Mouse (Mus musculus): Measurements from ENCODE around the gene Myoz2. TPM values are rescaled to one million over a fixed set of nuclear protein-coding genes. Genes with fewer than 3 reads are reported as not detected.

Gene Myoz2
- polyA plus RNA-seq, 1 experiment: 13.5 TPM

- TF ChIP-seq CTCF (IDR thresholded peaks at IDR 0.05; ENCODE audit: borderline replicate concordance, control insufficient read depth, extremely low read depth, insufficient read depth, low read length, poor library complexity): no peak
- no peak for TF ChIP-seq POLR2A (IDR thresholded peaks at IDR 0.05; ENCODE audit: control insufficient read depth, extremely low read depth, insufficient read depth, low read length, poor library complexity)
- Histone ChIP-seq H3K27me3 (ENCODE audit: control insufficient read depth, insufficient read depth, low read length) (no peaks in the 10 kb centered on the region), H3K4me3 (ENCODE audit: control insufficient read depth, insufficient read depth, low read length) (no peak overlapping the region), H3K27ac (ENCODE audit: control insufficient read depth, insufficient read depth, low read length) (no peak overlapping the region), H3K4me1 (replicated peaks; ENCODE audit: control insufficient read depth, insufficient read depth, low read length) (0 out of 2 replicates have a peak, but pooled peaks cover 2% of the 10 kb centered on the region), H3K36me3 (ENCODE audit: control insufficient read depth, insufficient read depth, low read length) (no peaks in the 10 kb centered on the region)
- no peak for DNase-seq
- 92% methylated on average over 5 of the region's 5 CpGs for WGBS
These were observed 19.4 kb upstream of the Myoz2 start for GRCm38 (mm10) chr3:123054178-123054577.

DNA sequence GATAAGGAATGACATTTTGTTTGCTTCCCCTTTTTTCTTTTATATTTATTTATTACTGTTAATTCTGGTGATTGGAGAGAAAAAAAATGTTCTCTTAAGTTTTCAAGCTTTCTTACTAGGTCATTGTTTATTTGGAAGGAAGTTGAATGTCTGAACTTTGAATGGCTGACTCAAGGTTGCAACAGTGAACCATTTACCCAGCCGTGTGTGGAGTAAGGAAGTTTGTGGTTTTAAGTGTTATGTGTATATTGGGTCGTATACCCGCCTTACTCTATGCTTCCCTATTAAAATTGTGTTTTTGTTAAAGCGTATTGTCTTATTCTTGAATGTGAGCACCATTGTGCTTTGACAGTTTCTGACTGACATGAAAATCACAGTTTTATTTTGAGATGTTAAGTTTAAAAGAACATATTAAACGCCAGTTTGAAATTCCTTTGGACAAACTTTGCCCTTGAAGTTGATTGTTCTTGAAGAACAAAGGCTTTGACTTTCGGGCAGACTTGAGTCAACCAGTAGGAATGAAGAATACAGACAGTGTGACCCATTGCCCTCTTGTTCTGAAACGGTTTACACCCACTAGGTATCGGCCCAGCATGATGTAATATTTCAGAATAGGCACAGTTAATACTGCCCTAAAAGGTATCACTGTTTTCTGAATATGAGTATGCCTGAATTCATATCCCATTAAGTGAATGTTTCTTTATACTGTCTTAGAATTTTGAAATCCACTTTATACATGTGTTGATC is 18.6 kb upstream of the Myoz2 start:
- Histone ChIP-seq H3K27me3 (ENCODE audit: control insufficient read depth, insufficient read depth, low read length) (no peaks in the 10 kb centered on the region), H3K36me3 (ENCODE audit: control insufficient read depth, insufficient read depth, low read length) (no peaks in the 10 kb centered on the region), H3K27ac (ENCODE audit: control insufficient read depth, insufficient read depth, low read length) (no peak overlapping the region), H3K4me3 (ENCODE audit: control insufficient read depth, insufficient read depth, low read length) (no peak overlapping the region), H3K4me1 (replicated peaks; ENCODE audit: control insufficient read depth, insufficient read depth, low read length) (0 out of 2 replicates have a peak, but pooled peaks cover 2% of the 10 kb centered on the region)
- 41% methylated on average over 8 of the region's 8 CpGs for WGBS
- no peak for DNase-seq
- TF ChIP-seq POLR2A (IDR thresholded peaks at IDR 0.05; ENCODE audit: control insufficient read depth, extremely low read depth, insufficient read depth, low read length, poor library complexity) (no peak), CTCF (IDR thresholded peaks at IDR 0.05; ENCODE audit: borderline replicate concordance, control insufficient read depth, extremely low read depth, insufficient read depth, low read length, poor library complexity) (no peak)

GRCm38 (mm10) chr3:123042308-123042707 is 7.5 kb upstream of the Myoz2 start:
- TF ChIP-seq CTCF (IDR thresholded peaks at IDR 0.05; ENCODE audit: borderline replicate concordance, control insufficient read depth, extremely low read depth, insufficient read depth, low read length, poor library complexity): no peak
- TF ChIP-seq POLR2A (IDR thresholded peaks at IDR 0.05; ENCODE audit: control insufficient read depth, extremely low read depth, insufficient read depth, low read length, poor library complexity): no peak
- Histone ChIP-seq H3K4me3 (ENCODE audit: control insufficient read depth, insufficient read depth, low read length) (no peak overlapping the region), H3K27me3 (ENCODE audit: control insufficient read depth, insufficient read depth, low read length) (no peaks in the 10 kb centered on the region), H3K36me3 (ENCODE audit: control insufficient read depth, insufficient read depth, low read length) (no peaks in the 10 kb centered on the region), H3K4me1 (replicated peaks; ENCODE audit: control insufficient read depth, insufficient read depth, low read length) (no peaks in the 10 kb centered on the region), H3K27ac (ENCODE audit: control insufficient read depth, insufficient read depth, low read length) (no peak overlapping the region)
- DNase-seq: no peak
- 96% methylated on average over 1 of the region's 1 CpGs for WGBS

- no peaks in the 10 kb centered on the region for H3K36me3 ChIP-seq (ENCODE audit: control insufficient read depth, insufficient read depth, low read length)
- no peak for TF ChIP-seq POLR2A (IDR thresholded peaks at IDR 0.05; ENCODE audit: control insufficient read depth, extremely low read depth, insufficient read depth, low read length, poor library complexity)
- no peak for TF ChIP-seq CTCF (IDR thresholded peaks at IDR 0.05; ENCODE audit: borderline replicate concordance, control insufficient read depth, extremely low read depth, insufficient read depth, low read length, poor library complexity)
- no peaks in the 10 kb centered on the region for H3K27me3 ChIP-seq (ENCODE audit: control insufficient read depth, insufficient read depth, low read length)
- no peaks in the 10 kb centered on the region for H3K4me1 ChIP-seq (replicated peaks; ENCODE audit: control insufficient read depth, insufficient read depth, low read length)
- 94% methylated on average over 8 of the region's 8 CpGs for WGBS
- no peak overlapping the region for H3K4me3 ChIP-seq (ENCODE audit: control insufficient read depth, insufficient read depth, low read length)
- H3K27ac ChIP-seq (ENCODE audit: control insufficient read depth, insufficient read depth, low read length): no peak overlapping the region
- DNase-seq: no peak
These were observed 1.0 kb downstream of the Myoz2 start for GRCm38 (mm10) chr3:123033804-123034203.

- Histone ChIP-seq H3K4me3 (ENCODE audit: control insufficient read depth, insufficient read depth, low read length) (no peak overlapping the region), H3K36me3 (ENCODE audit: control insufficient read depth, insufficient read depth, low read length) (no peaks in the 10 kb centered on the region), H3K27ac (ENCODE audit: control insufficient read depth, insufficient read depth, low read length) (no peak overlapping the region), H3K4me1 (replicated peaks; ENCODE audit: control insufficient read depth, insufficient read depth, low read length) (no peaks in the 10 kb centered on the region), H3K27me3 (ENCODE audit: control insufficient read depth, insufficient read depth, low read length) (no peaks in the 10 kb centered on the region)
- WGBS: 91% methylated on average over 3 of the region's 3 CpGs
- DNase-seq: no peak
- TF ChIP-seq CTCF (IDR thresholded peaks at IDR 0.05; ENCODE audit: borderline replicate concordance, control insufficient read depth, extremely low read depth, insufficient read depth, low read length, poor library complexity) (no peak), POLR2A (IDR thresholded peaks at IDR 0.05; ENCODE audit: control insufficient read depth, extremely low read depth, insufficient read depth, low read length, poor library complexity) (no peak)
These were observed 9.2 kb downstream of the Myoz2 start for GRCm38 (mm10) chr3:123025634-123026033.

DNA sequence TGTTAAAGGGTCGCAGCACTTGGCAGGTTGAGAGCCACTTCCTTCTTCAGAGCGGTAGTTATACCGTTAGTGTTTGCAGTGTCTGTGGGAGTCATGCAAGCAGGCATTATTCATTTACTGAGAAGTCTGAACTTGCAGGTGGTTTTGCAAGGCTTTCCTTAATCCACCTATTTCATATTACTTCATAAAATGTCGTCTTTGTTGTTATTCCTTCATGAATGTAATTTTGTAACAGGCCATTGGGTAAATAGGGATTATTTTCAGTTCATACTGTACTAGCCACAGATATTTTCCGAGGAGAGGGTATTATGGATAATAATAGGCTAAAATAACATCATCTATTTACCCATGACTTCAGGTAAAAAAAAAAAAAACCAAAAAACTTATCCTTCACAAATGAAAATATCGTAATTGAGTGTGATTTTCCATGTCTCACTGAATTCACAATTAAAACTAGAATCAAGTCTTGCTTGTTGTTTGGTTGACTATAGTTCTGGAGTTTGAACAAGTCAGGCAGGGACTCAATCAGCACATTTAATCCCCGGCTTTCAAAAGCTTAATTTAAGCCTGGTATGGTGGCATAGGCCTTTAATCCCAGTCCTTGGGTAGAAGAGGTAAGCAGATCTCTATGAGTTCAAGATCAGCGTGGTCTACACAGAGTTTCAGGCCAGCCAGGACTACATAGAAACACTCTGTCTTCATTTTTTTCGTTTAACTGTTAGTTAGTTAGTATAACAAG is 10.2 kb downstream of the Myoz2 start:
- Histone ChIP-seq H3K4me3 (ENCODE audit: control insufficient read depth, insufficient read depth, low read length) (no peak overlapping the region), H3K27me3 (ENCODE audit: control insufficient read depth, insufficient read depth, low read length) (no peaks in the 10 kb centered on the region), H3K27ac (ENCODE audit: control insufficient read depth, insufficient read depth, low read length) (no peak overlapping the region), H3K4me1 (replicated peaks; ENCODE audit: control insufficient read depth, insufficient read depth, low read length) (no peaks in the 10 kb centered on the region), H3K36me3 (ENCODE audit: control insufficient read depth, insufficient read depth, low read length) (no peaks in the 10 kb centered on the region)
- WGBS: 70% methylated on average over 9 of the region's 9 CpGs
- no peak for DNase-seq
- no peak for TF ChIP-seq POLR2A (IDR thresholded peaks at IDR 0.05; ENCODE audit: control insufficient read depth, extremely low read depth, insufficient read depth, low read length, poor library complexity)
